Mouse (Mus musculus) intestine, postnatal 0 days (tissue): ENCODE data around the gene Pank4. TPM values are rescaled to one million over a fixed set of nuclear protein-coding genes. Genes with fewer than 3 reads are reported as not detected.

ENCODE experiments used
- ATAC-seq: fragments of 200-750 bp; cut with Nextera tagmentation; 2 replicates; pipeline ENCODE4 v1.8.0; 2017; ENCODE audit warnings: mild to moderate bottlenecking, moderate TSS enrichment, moderate library complexity
- H3K27ac ChIP-seq: fragments of 300-500 bp; sonication (generic); 2 replicates; pipeline ENCODE4 v1.5.1; 2014; ENCODE audit warnings: mild to moderate bottlenecking, low read depth, low read length, moderate library complexity
- H3K27me3 ChIP-seq: fragments of 300-500 bp; sonication (generic); replicated peaks from 2 replicates; pipeline ENCODE4 v1.6.1; 2014; ENCODE audit warnings: low read length, mixed read lengths; ENCODE audit not compliant: control insufficient read depth, insufficient read depth
- H3K36me3 ChIP-seq: fragments of 300-500 bp; sonication (generic); 2 replicates; pipeline ENCODE4 v1.6.1; 2014; ENCODE audit warnings: mild to moderate bottlenecking, moderate library complexity; ENCODE audit not compliant: control insufficient read depth, insufficient read depth
- H3K4me1 ChIP-seq: fragments of 300-500 bp; sonication (generic); replicated peaks from 2 replicates; pipeline ENCODE4 v1.6.1; 2014; ENCODE audit warnings: antibody characterized with exemption, low read length, mixed read lengths; ENCODE audit not compliant: control insufficient read depth, insufficient read depth
- H3K4me2 ChIP-seq: fragments of 300-500 bp; sonication (generic); replicated peaks from 2 replicates; pipeline ENCODE4 v1.6.1; 2014; ENCODE audit warnings: low read depth, mild to moderate bottlenecking, moderate library complexity
- H3K4me3 ChIP-seq: fragments of 300-500 bp; sonication (generic); 2 replicates; pipeline ENCODE4 v1.5.1; 2014; ENCODE audit warnings: low read depth, low read length
- H3K9ac ChIP-seq: fragments of 300-500 bp; sonication (generic); 2 replicates; pipeline ENCODE4 v1.6.1; 2014; ENCODE audit warnings: mild to moderate bottlenecking, low read depth, low read length
- H3K9me3 ChIP-seq: fragments of 300-500 bp; sonication (generic); 2 replicates; pipeline ENCODE4 v1.6.1; 2016; ENCODE audit warnings: mixed run types; ENCODE audit not compliant: control insufficient read depth
- CTCF ChIP-seq: sonication (generic); IDR thresholded peaks from 2 replicates; pipeline ENCODE4 v1.5.1; 2016; ENCODE audit warnings: low read depth, mild to moderate bottlenecking, control low read depth, antibody characterized with exemption, moderate library complexity
- WGBS: fragments of 180-500 bp; shearing (Covaris S2); extraction: QIAGEN DNeasy Blood & Tissue Kit; methylation state at CpG from one replicate; pipeline ENCODE4 v1.1.7; 2014; 5-methylcytosine and 5-hydroxymethylcytosine counted together
- polyA plus RNA-seq: library from polyadenylated mRNA; unstranded; fragments of >200 nt; fragmentation: Nextera tagmentation; extraction: Ambion mirVana; gene quantifications from 2 replicates; pipeline ENCODE4 v1.2.1, GENCODE M21; 2015

Pank4 gene
- polyA plus RNA-seq, 1 experiment from 2014 or later = 10.9 TPM

DNA sequence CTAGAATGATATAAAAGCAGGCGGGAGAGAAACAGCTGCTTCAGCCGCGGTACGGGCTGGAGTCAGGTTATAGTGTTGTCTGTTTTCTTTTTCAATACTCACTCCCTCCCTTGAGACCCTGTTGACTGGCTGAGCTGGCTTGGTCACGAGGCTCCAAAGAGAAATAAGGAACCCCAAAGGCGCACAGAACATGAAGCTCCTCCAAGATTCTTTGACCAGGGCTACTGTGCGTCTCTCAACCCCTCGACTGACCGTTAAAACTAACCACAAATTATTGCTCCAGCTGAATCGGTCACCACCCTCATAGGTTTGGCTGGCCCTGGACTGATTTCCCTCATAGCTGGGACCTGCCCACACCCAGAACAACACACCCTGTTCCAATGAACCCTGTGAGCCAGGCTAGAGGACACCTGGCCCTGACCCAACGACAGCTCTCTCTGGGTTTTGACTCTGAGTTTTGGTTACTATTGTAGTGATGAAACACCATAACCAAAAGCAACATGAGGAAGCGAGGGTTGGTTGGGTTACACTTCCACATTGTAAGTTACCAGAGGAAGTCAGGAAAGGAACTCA is 34.7 kb upstream of the Pank4 start:
- no peak overlapping the region for H3K4me3 ChIP-seq
- H3K9ac ChIP-seq = no peak overlapping the region
- whole genome bisulfite sequencing = 73% methylated on average over 12 of the region's 12 CpGs
- H3K27ac ChIP-seq = no peak overlapping the region
- no peak for ATAC-seq
- H3K4me1 ChIP-seq = 0 out of 2 replicates have a peak, but pooled peaks cover 8% of the 10 kb centered on the region
- no peak overlapping the region for H3K4me2 ChIP-seq
- no peaks in the 10 kb centered on the region for H3K9me3 ChIP-seq
- no peaks in the 10 kb centered on the region for H3K27me3 ChIP-seq
- no peak for TF ChIP-seq CTCF
- H3K36me3 ChIP-seq = peaks cover 5% of the 10 kb centered on the region; the same call in 1 of the 2 replicates

DNA sequence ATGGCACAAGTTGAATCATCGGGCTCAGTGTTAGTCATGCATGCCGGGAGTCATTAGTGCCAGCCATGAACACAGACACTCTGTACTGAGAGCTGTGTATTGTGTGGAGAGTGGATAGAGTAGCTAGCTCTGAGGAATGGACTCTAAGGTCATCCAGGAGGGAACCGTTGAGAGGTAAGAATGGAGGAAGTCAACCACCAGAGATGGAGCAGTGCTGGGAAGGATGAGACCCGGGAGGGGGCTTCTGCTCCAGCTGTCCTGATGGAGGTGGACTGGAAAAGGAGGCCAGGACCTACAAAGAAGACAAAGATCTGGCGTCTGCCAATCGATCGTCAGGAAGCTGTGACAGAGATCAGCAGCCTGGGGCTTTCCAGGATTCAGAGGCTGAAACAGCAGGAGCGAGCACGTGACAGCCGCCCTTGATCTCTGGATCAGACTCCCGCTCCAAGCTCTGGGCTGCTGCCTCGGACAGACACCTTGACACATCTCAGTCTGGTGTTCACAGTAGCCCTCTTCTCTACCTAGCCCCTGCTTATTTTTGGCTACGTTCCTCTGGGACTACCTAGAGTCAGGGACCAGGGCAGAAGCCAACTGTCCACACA is 30.5 kb upstream of the Pank4 start:
- H3K9me3 ChIP-seq = no peaks in the 10 kb centered on the region
- TF ChIP-seq CTCF = no peak

GRCm38 (mm10) chr4:154934800-154935199 is 29.1 kb upstream of the Pank4 start:
- H3K4me3 ChIP-seq = no peak overlapping the region
- no peak overlapping the region for H3K27ac ChIP-seq
- 87% methylated on average over 2 of the region's 2 CpGs for WGBS
- no peak for TF ChIP-seq CTCF
- no peak overlapping the region for H3K9ac ChIP-seq
- no peaks in the 10 kb centered on the region for H3K4me1 ChIP-seq
- H3K9me3 ChIP-seq = no peaks in the 10 kb centered on the region
- H3K36me3 ChIP-seq = no peaks in the 10 kb centered on the region
- H3K27me3 ChIP-seq = no peaks in the 10 kb centered on the region
- no peak for ATAC-seq
- H3K4me2 ChIP-seq = no peak overlapping the region

More for the DNA sequence above, 30.5 kb upstream of the Pank4 start:
- ATAC-seq = peak; percentile 36; the same call in 1 of the 2 replicates
- H3K9ac ChIP-seq = no peak overlapping the region
- WGBS = 52% methylated on average over 13 of the region's 13 CpGs
- no peaks in the 10 kb centered on the region for H3K4me1 ChIP-seq
- H3K4me2 ChIP-seq = peak overlapping the region; percentile 9; the same call in 1 of the 2 replicates
- H3K27ac ChIP-seq = no peak overlapping the region
- H3K4me3 ChIP-seq = no peak overlapping the region
- no peaks in the 10 kb centered on the region for H3K27me3 ChIP-seq
- no peaks in the 10 kb centered on the region for H3K36me3 ChIP-seq

GRCm38 (mm10) chr4:154935788-154936187 is 28.1 kb upstream of the Pank4 start:
- Histone ChIP-seq H3K9me3 (no peaks in the 10 kb centered on the region), H3K27ac (no peak overlapping the region), H3K27me3 (no peaks in the 10 kb centered on the region), H3K9ac (no peak overlapping the region), H3K4me3 (no peak overlapping the region), H3K4me1 (no peaks in the 10 kb centered on the region), H3K4me2 (no peak overlapping the region), H3K36me3 (no peaks in the 10 kb centered on the region)
- no peak for ATAC-seq
- TF ChIP-seq CTCF = peak; percentile 31
- 83% methylated on average over 7 of the region's 7 CpGs for WGBS

GRCm38 (mm10) chr4:154936542-154937255 is 27.2 kb upstream of the Pank4 start:
- Histone ChIP-seq H3K4me2 (no peak overlapping the region), H3K4me1 (no peaks in the 10 kb centered on the region), H3K9me3 (no peaks in the 10 kb centered on the region), H3K4me3 (no peak overlapping the region), H3K36me3 (no peaks in the 10 kb centered on the region), H3K9ac (no peak overlapping the region), H3K27me3 (no peaks in the 10 kb centered on the region), H3K27ac (no peak overlapping the region)
- WGBS = 67% methylated on average over 8 of the region's 8 CpGs
- no peak for TF ChIP-seq CTCF
- ATAC-seq = no peak

DNA sequence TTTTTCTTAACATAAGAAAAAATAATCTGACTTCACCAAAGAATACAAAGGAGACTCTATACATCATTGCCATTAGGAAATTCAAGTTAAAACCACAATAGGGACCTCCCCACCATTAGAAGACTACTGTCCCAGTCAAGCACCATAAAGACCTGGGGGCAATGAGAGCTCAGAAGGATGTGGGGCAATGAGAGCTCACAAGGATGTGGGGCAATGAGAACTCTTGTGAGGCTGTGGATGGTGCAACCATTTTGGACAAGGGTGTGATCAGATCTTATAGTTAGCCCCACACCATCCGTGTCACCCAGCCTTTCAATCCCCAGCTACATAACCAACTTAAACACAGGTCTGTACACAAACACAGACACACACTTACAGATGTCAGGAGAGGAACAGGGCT is 26.2 kb upstream of the Pank4 start:
- WGBS = 68% methylated on average over 1 of the region's 1 CpGs

More for the DNA sequence above, 26.2 kb upstream of the Pank4 start:
- no peak for ATAC-seq
- Histone ChIP-seq H3K27ac (no peak overlapping the region), H3K9ac (no peak overlapping the region), H3K36me3 (no peaks in the 10 kb centered on the region), H3K9me3 (no peaks in the 10 kb centered on the region), H3K4me3 (no peak overlapping the region), H3K4me2 (no peak overlapping the region), H3K27me3 (no peaks in the 10 kb centered on the region), H3K4me1 (no peaks in the 10 kb centered on the region)
- no peak for TF ChIP-seq CTCF
